Mouse (Mus musculus) CD8-positive naive resting alpha-beta T cell, adult 2 months (primary cell): ENCODE measurements around the gene Tekt4.

Experiments used
- DNase-seq, 2 experiments: peaks; one replicate each; pipeline ENCODE4 v3.0.0; 2022; ENCODE audit warnings: low read depth in 2 of 2, low spot score in 2 of 2

Tekt4 gene

GRCm38 (mm10) chr17:25454272-25454671 lies at the start of gene Tekt4:
Gene Tekt4, plus strand, starts transcription at chr17:25454615.
- DNase-seq = no peak

DNA sequence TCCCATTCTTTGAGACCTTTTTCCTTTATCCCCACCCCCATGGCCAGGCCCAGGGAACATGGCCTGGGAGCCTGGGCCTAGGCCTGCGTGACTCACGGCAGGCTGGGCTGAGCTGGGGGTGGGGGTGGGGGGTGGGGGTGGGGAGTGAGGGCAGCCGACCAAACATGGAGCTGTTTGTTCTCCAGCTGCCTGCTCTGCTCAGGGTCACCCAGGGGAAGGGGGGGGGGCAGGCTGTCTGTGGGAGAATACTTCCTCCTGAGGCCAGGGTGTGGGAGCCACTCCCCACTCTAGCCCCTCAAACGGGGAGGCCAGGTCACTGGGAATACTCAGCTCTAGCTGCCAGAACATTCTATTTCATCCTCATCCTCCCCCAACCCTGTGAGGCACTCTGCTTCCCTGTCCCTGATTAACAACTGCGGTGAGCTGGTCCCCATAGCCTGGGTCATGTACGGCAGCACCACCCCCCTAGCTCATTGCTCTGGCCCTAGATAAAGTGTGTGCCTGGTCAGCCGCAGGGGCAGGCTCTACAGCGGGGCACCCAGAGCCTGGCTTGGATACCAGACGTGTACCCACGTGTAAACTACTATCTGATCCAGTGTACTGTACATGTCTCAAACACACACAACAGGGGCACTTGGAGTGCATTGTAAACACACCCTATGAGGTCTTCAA lies 49.1 kb upstream of the Tekt4 start:
- no peak for DNase-seq

GRCm38 (mm10) chr17:25406011-25406441 lies 48.4 kb upstream of the Tekt4 start:
- no peak for DNase-seq

DNA sequence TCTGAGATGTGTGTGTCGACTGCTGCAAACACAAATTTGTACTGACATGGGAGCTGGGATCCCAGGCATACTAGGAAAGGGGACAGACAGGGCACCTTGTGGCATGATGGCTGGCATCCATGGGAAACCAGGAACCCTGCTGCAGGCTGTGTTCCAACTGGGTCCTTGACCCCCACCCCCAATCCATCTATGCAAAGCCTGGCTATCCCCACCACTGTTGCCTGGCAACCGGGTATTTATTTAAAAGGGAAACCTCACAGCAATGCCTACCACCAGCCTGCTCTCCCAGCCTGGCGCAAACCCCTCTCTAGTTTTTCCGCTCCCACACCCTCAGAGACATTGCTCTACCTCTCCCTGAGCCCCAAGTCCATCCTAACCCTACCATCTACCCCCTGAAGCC lies 47.1 kb upstream of the Tekt4 start:
- DNase-seq = no peak

DNA sequence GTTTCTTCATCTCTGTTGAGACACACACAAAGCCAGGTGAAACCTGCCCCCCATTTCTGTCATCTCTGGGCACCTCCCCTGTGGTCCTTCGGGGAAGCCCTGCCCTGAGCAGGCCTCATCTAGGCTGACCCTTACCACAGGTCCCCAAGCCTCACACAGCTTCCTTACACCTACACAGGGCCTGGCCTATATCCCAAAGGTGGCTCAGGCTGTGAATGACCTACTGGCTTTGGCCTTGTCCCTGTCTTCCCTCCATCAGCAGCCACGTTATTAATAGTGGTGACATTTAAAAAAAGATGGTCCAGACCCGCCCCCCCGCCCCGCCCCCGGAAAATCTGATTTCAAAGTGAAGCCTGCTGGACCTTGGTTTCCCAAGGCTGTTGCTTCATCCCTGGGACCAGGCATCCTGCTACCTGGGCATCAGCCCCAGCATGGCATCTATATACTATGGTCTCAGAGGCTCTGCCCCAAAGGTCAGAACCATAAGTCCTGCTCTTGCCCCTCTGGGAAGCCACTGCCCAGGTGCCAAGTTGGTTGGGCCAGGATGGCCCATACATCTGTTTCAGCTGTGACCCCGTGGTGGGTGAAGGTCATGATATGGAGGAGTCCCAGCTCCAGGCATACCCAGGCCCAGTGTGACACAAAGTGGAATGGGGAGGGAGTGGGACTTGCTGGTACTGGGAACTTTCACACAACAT lies 46.0 kb upstream of the Tekt4 start:
- no peak for DNase-seq

- DNase-seq = no peak
Observed at GRCm38 (mm10) chr17:25409621-25410020, 44.8 kb upstream of the Tekt4 start.

- no peak for DNase-seq
Observed at GRCm38 (mm10) chr17:25410180-25410579, 44.2 kb upstream of the Tekt4 start.

DNA sequence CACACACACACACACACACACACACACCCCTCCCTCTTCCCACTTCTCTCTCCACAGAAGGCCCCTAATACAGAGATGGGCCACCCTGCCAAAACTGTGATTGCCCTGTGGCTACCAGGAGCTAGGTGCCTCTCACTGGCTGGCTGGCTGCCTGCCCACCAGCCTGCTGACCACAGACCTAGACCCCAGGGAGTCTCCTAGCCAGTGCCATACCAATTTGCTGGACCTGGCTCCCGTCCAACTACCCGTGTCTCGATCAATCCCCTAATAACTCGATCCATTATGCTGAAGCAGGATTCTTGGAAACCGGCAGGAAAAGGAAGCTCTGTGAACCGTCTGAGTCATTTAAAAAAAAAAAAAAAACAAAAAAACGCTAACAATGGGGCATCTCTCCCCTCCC lies 43.6 kb upstream of the Tekt4 start:
- no peak for DNase-seq

GRCm38 (mm10) chr17:25411251-25411650 lies 43.2 kb upstream of the Tekt4 start:
- no peak for DNase-seq

DNA sequence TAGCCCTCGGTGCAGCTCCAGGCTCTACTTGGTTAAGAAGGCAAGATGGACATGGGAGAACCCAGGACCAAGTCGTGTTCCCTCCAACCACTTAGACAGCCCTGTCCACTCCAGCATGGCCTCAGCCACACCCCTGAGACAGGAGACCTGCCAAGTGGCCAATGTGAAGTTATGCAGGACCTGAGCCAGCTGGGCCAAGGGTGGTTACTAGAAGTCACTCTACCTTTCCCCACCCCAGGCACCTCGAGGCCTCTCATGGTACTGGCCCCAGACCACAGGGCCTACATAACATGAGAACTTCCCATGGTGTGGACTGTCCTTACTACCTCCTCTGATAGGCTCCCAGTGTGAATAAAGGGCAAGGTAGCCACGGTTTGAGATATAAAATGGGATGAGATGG lies 40.2 kb upstream of the Tekt4 start:
- no peak for DNase-seq

DNA sequence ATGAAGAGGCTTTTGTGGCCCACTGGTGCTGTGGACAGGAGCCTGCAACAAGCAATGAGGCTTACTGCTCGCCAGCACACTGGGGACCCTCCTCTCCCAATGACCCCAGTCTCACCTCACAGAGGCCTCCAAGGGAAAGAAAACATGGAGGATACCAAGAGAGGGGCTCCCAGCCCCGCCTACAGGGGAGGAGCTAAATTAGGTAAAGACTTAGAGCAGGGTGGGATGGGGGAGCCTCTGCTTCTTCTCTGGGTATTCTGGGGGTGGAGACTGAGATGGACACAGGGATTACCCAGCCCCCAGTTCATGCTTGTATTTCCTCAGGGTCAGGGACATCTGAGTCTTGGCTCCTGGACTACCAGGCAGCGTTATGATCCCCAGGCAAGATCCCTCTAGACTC lies 39.5 kb upstream of the Tekt4 start:
- no peak for DNase-seq

DNA sequence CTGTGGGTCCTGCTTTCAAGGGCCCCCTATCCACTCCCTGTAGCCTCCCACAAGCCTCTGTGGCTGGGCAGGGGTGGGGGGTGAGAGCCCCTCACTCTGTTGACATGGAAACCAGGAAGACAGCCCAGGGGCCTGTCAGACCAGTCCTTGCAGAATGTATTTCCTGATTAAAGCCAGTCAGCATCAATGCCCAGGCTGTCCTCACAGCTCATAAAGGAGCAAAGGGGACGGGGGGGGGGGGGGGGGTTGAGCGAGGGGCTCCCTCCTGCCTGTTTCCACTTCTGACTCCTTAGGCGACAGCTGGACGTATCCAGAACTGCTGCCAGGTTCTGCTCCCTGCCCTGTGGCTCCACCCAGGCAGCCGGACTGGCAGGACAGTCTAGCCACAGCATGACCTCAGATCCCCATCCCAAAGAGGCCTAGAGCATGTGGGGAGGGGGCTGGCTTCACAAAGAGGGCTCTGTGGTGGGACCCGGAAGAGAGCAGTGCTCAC lies 38.9 kb upstream of the Tekt4 start:
- no peak for DNase-seq

DNA sequence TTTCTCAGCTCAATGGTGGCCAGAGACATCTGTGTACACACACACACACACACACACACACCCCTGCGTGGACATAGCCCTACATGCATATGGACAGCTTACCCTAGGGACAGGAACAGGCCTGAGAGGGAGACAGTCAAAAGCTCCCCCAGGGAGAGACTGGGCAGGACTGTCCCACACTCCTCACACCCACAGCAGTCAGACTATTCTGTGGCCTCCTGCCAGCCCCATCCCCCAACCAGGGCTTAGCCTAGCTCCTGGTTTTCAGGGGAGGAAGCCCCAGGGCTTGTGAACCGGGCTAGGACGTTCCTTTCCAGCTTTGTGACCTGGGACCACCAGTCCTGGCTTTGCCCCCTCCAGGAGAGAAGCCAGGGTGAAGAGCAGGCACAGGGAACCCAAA lies 38.2 kb upstream of the Tekt4 start:
- no peak for DNase-seq

- DNase-seq = no peak
Observed at GRCm38 (mm10) chr17:25417990-25418389, 36.4 kb upstream of the Tekt4 start.

- no peak for DNase-seq
Observed at GRCm38 (mm10) chr17:25418926-25419325, 35.5 kb upstream of the Tekt4 start.

DNA sequence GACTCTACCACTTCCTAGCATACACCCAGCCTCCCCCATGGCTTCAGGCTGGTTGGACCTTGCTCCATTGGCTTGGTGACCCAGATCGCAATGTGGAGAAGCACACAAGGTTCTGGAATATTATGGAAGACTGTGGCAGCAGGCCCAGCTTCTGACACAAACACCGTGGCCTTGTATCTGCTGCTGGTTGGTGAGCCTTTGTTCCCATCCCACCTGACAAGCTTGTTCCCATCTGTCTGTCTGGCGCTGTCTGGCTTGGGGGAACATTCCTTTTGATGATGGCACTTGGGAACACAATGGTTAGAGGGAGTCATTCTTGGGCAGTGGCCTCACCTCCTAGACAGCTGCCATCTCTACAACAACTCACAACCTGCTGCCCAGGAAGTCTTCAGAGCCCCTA lies 33.4 kb upstream of the Tekt4 start:
- DNase-seq = no peak

DNA sequence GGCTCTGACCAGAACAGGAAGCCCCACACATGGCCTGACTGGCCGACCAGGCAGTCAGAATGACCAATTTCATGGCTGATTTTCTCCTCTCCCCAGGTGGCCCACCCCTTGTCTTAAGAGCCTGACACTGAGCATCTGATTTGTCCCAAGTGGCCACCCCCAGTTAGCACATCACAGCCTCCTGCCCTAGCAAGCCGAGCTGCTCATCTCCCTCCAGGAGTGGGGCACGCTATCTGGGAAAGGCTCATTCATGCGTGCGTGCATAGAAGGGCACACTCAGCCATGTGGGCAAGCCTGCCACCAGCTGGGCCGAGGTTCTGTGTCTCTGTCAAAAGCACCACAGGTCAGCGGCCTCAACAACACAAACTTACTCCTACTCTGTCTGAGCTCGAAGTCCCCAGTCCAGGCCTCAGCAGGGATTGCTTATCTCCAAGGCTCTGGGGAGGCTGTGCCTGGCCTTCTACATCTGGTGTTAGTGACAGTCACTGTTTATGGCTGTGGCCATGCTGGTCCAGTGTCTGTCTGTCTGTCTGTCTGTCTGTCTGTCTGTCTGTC lies 29.8 kb upstream of the Tekt4 start:
- DNase-seq = no peak

- no peak for DNase-seq
Observed at GRCm38 (mm10) chr17:25425996-25426395, 28.4 kb upstream of the Tekt4 start.

DNA sequence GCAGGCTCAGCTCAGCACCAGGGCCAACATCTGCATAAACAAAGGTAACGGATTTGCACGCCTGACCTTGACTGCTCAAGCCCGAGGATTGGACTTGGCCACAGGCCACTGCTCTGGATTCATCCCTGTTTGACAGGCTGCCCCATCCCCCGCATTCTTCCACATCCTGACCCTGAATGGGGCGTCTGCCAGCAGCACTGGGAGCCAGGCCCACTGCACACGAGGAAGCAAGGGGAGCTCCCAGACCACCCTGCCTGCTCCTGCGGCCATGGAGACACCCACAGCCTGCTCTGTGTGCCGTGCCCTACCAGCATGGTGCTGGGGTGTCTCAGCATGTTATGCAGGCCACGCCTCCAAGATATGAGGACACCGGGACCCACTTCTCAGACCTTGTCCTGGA lies 27.0 kb upstream of the Tekt4 start:
- DNase-seq = no peak

- no peak for DNase-seq
Observed at GRCm38 (mm10) chr17:25429240-25429639, 25.2 kb upstream of the Tekt4 start.

DNA sequence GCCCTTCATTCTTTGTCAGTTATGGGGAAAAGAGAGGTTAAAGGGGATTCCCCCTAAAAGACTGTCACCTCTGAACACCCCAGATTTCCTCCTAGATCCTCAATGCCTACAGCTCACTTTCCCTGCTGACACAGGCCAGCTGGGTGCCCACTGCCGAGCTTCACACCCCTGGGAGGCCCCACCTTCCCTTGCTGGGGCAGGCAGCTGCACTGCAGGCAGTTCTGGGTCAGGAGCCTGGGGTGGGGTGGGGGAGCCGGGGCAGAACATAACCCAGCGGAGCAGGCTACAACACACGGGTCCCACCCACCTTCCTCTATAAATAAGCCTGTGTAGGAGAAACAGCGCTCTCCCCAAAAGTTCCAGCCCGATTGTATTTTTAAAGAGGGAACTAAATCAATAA lies 24.5 kb upstream of the Tekt4 start:
- DNase-seq = no peak

GRCm38 (mm10) chr17:25430534-25430933 lies 23.9 kb upstream of the Tekt4 start:
- no peak for DNase-seq
